Mouse (Mus musculus): ENCODE measurements around the gene Rprd1b. TPM values are rescaled to one million over a fixed set of nuclear protein-coding genes. Genes with fewer than 3 reads are reported as not detected.
A peak's percentile ranks its signal among the peaks of the same experiment; 100 is the strongest.
"Not testable (repeated sequence)": the region's sequence is repeated elsewhere in the genome, so short reads cannot be mapped to it uniquely, and the experiment has no call there.

Gene Rprd1b
- total RNA-seq, 2 experiments from 2014 or later: 74.0 to 79.9 TPM

- no peak for DNase-seq (ENCODE audit: low spot score in 2 of 2)
Observed at GRCm38 (mm10) chr2:158039662-158040061, 11.4 kb downstream of the Rprd1b start.

DNA sequence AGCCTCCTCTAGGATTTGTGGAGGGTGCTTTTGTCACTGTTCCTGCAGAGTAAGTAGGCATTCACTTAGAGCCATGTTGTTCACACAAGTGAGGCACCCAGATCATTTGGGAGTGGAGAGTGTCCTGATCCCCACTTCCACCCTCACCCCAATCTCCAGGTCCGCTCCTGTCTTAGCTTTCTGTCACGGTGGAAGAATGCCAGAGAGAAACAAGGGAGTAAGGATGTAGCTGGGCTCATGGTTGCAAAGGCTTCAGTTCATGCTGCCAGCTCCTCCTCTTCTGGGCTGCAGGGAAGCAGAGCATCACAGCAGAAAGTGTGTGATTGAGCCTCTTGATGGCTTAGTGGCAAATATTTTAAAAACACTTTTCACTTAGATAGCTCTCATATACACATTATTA, 12.1 kb downstream of the Rprd1b start:
- no peak for DNase-seq (ENCODE audit: low spot score in 2 of 2)

DNA sequence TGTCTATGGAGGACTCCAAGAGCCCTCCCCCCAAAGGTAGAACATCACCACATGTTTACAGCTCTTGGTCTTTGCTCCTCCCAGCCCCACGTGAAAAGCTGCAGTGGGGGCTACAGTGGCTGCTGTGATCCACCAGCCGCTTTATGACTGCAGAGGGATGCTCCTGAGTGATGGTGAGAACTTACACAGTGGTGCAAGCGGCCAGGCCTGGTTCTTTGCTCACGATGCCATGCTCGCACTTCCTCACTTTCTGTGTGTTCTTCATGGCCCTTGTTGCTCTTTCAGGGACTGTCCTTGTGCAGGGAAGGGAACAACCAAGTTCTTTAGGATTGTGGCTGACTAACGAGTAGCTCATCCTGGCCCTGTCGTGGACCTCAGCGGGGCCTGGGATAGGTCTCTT, 15.2 kb downstream of the Rprd1b start:
- no peak for DNase-seq (ENCODE audit: low spot score in 2 of 2)

GRCm38 (mm10) chr2:158046186-158046585, 17.9 kb downstream of the Rprd1b start:
- no peak for DNase-seq (ENCODE audit: low spot score in 2 of 2)

DNA sequence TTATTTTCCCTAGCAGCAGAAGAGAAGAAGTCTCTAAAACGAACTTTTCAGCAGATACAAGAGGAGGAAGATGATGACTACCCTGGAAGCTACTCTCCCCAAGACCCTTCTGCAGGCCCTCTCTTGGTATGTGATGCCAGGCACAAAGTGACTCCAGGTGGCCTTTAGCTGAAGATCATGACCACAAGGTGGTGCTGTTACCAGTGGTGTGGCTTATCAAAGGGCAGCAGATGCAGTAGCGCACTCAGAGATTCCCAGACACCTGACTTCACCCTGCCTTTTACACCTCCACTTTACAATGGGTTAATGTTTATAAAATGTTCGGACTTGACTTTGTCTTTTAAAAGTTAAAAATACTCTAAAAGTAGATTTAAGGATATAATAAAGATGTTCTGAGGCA, 19.6 kb downstream of the Rprd1b start:
- peak; percentile 40 to 59 for DNase-seq (ENCODE audit: low spot score in 2 of 2)

DNA sequence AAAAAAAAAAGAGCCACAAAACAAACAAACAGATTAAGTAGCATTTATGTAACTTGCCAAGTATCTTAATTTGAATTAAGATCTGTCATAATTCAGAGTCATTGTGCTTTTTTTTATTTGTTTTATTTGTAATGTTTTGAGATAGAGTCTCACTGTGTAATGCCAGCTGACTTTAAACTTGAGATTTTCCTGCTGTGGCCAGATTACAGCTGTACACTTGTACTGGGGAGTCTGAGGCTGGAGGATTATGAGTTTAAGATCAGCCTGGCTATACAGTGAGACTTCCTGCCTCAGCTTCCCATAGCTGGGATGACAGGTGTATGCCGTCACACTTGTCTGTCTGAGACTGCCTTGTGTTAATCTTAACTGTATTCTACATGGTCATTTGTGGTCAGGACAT, 20.4 kb downstream of the Rprd1b start:
- DNase-seq (ENCODE audit: low spot score in 2 of 2): no peak

- DNase-seq (ENCODE audit: low spot score in 2 of 2): no peak
Observed at GRCm38 (mm10) chr2:158050116-158050515, 21.8 kb downstream of the Rprd1b start.

- DNase-seq (ENCODE audit: low spot score in 2 of 2): no peak
Observed at GRCm38 (mm10) chr2:158054596-158054995, 26.3 kb downstream of the Rprd1b start.

DNA sequence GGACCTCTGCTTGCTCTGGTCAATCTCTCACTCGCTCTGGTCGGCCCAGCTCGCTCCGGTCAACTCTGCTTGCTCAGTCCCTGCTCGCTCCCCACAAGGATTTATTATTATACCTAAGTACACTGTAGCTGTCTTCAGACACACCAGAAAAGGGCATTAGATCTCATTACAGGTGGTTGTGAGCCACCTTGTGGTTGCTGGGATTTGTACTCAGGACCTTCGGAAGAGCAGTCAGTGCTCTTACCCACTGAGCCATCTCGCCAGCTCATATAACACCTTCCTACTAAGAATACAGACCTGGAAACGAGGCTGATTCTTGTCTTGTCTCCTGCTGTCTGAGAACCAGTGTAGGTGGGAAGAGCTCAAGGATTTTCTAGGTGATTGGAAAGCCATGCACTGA, 27.1 kb downstream of the Rprd1b start:
- not testable (repeated sequence) for DNase-seq (ENCODE audit: low spot score in 2 of 2)

DNA sequence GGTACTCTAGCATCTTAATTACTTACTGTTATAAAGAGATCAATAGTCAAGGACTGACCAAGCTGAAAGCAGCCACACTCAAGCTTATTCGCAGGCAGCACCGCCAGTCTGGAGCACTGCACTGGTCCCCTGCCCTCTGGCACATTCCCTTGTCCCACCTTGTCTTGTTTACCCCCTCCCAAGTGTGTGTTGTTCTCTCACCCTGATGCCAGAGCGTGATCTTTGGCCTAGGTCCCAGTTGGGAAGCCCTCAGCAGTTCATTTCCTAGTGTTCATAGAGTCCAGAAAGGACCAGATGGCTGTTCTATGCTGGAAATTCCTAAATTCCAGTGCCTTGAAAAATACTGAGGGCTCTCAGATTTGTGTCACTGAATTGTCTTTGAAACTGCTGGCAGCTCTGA, 28.7 kb downstream of the Rprd1b start:
- DNase-seq (ENCODE audit: low spot score in 2 of 2): no peak

DNA sequence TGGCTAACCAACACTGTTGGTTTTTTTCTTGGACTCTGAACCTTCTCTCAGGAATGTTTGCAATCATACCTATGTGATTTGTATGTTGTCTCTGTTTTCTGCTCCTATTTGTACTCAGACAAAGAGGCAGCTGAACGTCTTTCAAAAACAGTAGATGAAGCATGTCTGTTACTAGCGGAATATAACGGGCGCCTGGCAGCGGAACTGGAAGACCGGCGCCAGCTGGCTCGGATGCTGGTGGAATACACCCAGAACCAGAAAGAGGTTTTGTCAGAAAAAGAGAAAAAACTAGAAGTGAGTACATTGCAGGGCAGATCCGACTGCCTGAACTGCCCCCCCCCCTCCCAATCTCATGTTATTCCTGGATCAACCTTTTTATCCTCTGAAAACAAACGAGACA, 30.2 kb downstream of the Rprd1b start:
- DNase-seq (ENCODE audit: low spot score in 2 of 2): peak; percentile 17 to 22

DNA sequence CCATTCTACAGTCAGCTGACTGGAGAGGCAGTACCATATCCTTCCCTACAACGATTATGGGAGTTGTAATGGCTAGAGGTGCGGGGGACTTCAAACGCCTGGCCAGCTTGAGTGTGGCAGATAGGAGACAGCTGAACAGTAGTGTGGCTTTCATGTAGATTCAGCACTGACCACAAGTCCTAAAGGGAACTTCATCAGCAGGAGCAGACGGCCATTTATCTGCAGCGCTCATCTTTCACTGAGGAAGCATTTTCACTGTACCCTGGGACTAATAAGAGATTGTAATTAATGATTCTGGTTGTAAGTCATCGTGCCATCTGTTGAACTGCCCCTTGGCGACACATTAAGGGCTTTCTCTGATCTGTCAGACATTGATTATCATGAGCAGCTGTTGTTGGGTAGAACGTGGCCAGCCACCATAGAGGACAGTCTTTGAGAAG, 31.4 kb downstream of the Rprd1b start:
- no peak for DNase-seq (ENCODE audit: low spot score in 2 of 2)

GRCm38 (mm10) chr2:158063036-158063435, 34.7 kb downstream of the Rprd1b start:
- no peak for DNase-seq (ENCODE audit: low spot score in 2 of 2)

- DNase-seq (ENCODE audit: low spot score in 2 of 2): no peak
Observed at GRCm38 (mm10) chr2:158064571-158065048, 36.3 kb downstream of the Rprd1b start.

GRCm38 (mm10) chr2:158065064-158065463, 36.8 kb downstream of the Rprd1b start:
- no peak for DNase-seq (ENCODE audit: low spot score in 2 of 2)

- DNase-seq (ENCODE audit: low spot score in 2 of 2): no peak
Observed at GRCm38 (mm10) chr2:158066456-158066855, 38.2 kb downstream of the Rprd1b start.

- no peak for DNase-seq (ENCODE audit: low spot score in 2 of 2)
Observed at GRCm38 (mm10) chr2:158067260-158067824, 39.0 kb downstream of the Rprd1b start.

- no peak for DNase-seq (ENCODE audit: low spot score in 2 of 2)
Observed at GRCm38 (mm10) chr2:158068444-158068971, 40.2 kb downstream of the Rprd1b start.

DNA sequence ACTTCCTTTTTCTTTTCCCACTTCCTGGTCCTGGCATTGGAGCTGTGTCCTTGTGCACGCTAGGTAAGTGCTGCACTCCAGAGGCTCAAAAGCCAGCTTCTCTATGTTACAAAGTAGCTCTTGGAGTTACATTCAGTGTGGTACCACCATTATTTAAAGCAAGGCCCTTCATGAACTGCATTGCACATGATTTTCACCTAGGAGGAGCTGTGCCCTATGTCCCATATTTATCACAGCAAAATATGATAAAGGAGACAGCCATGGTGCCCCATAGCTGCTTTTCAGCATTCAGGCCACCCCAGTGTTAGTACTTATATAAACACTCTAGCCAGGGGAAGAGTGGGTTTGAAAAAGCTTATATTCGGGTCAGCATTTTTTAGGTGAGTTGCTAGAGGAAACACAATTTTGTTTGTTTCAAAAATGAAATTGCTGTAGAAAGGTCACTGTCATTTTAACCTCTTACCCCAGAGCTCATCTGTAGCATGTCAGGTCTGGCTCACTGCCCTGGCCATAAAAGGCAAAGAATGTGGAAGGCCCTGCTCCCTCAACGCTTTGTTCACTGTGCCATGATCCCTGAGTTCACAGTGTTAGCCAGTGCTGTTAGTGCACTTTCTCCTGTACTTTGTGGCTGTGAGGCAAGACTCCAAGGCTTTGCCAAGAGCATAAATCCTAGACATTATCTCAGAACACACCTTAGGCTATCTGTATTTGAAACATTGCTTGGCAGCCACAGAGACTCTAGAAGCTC, 42.8 kb downstream of the Rprd1b start:
- no peak for DNase-seq (ENCODE audit: low spot score in 2 of 2)

DNA sequence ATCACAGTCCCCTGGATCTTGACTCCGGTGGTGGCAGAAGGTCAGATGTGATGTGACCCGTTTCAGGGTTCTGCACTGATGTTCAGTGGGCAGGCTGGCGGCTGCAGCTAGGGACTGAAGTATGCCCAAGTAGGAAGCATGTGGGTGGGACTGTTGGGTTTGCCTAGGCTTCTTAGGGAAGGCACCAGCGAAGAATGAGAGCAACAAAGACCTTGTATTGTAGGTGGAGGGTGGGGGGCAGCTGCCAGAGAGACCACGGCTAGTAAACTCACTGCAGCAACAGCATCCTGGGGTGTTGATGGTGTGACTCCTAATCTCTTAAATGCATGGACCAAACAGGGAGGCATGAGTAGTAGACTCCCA, 43.3 kb downstream of the Rprd1b start:
- DNase-seq (ENCODE audit: low spot score in 2 of 2): no peak

GRCm38 (mm10) chr2:158074835-158075234, 46.5 kb downstream of the Rprd1b start:
- no peak for DNase-seq (ENCODE audit: low spot score in 2 of 2)

DNA sequence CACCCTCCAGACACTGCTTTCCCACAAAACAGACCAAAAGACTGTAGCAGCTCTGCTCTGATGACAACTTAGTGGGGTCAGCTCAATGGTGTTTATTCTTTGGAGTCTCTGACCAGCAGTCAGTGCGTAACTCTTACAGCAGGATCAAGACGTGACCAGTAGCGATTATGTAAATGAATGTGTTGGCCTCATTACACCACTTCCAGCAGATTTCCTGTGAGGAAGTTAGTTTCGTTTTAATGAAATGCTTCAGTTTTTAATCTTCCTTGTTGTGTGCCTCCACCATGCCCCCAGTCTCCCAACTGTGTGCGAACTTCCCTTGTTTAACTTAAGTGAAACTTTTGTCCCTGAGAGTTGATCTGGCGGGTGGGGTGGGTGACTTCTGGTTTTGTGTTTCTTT, 48.4 kb downstream of the Rprd1b start:
- DNase-seq (ENCODE audit: low spot score in 2 of 2): no peak

DNA sequence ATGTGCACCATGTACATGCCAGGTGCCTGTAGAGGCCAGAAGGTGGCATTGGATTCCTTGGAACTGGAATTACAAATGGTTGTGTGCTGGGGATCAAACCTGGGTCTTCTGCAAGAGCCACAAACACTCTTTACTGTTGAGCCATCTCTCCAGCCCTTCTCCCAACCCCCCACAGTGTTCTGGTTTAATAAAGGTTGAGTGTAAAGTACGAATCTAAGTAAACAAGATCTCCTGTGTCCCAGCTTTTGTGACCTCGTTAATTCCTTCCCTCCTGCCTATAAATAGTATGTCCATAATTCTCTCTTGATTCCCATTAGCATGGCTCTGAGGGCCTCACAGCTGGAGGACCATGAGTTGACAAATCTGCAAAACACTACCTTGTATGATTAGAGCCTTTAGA, 49.7 kb downstream of the Rprd1b start:
- DNase-seq (ENCODE audit: low spot score in 2 of 2): no peak
